Mouse (Mus musculus) adrenal gland, postnatal 36 days (tissue): Measurements from ENCODE around the gene Ccl9. TPM values are rescaled to one million over a fixed set of nuclear protein-coding genes. Genes with fewer than 3 reads are reported as not detected.

Experiments used
- DNase-seq, 2 experiments: peaks; one replicate each; pipeline ENCODE4 v3.0.0; 2021; ENCODE audit warnings: mixed read lengths in 1 of 2
- long read RNA-seq, 2 experiments: library from polyadenylated mRNA; stranded (forward); transcript quantifications; one replicate each; pipeline ENCODE4 v2.0.0; 2021; ENCODE audit warnings: borderline sequencing depth in 2 of 2
- total RNA-seq, 2 experiments: library from RNA; stranded (reverse); gene quantifications; 2 replicates each; pipeline ENCODE4 v1.2.3; 2021

The Ccl9 gene
- 10 to 100 TPM in 1 of 2 experiments, 1 to 10 TPM in 1; 4.7 to 13.1 TPM for total RNA-seq
- long read RNA-seq, experiment 1, partial matches to known transcripts: 0 of 4 reads
- long read RNA-seq, experiment 1, other reads (novel, unspliced or antisense): 0 of 4 reads
- long read RNA-seq, experiment 2, partial matches to known transcripts: 0 of 1 reads
- long read RNA-seq, experiment 2, other reads (novel, unspliced or antisense): 0 of 1 reads

DNA sequence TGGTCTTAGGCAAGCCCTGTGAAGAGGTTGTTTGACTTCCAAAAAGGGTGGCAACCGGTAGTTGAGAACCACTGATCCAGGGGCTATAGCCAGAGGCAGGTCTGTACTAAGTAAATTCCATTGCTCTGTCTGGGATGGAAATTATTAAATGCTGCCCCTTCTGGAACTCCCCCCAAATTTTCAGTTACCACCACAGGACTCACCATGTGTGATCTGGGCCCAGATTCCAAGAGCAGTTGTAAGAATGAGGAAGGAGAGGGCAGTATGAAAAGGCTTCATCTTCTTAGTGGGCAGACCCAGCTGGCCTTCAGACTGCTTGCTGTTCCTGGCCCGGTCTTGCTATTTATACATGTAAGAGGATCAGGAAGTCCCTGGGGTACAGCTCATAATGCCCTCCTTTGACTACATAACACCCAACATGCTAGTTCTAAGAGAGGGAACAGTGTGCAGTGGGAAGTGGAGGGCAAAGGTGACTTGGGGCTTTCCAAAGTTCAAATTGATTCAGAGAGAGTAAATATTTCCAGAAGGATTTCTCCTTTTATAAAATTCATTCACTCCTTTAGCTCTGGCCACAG is at the start of gene Ccl9:
Gene Ccl9 (minus strand): TSS at position 451 of the 575 bp plus-strand sequence.
- DNase-seq: no peak

DNA sequence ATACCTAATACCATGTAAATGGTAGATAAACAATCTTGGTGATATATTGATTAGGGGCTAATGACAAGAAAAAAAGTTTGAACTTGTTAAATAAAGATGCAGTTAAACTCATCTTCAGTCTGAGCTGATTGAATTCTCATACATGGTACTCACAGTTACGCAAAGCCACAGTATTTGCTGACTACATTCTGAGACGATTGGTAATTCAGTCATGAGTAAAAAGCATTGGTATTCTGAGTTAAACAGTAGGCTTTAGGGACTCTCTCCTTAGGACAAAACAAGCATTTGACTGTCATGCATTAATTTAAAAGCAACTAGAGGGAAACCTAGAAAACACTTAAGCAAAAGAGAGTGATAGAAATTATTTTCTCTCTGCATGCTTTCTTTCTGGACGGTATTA is 45.1 kb upstream of the Ccl9 start:
- DNase-seq: no peak

DNA sequence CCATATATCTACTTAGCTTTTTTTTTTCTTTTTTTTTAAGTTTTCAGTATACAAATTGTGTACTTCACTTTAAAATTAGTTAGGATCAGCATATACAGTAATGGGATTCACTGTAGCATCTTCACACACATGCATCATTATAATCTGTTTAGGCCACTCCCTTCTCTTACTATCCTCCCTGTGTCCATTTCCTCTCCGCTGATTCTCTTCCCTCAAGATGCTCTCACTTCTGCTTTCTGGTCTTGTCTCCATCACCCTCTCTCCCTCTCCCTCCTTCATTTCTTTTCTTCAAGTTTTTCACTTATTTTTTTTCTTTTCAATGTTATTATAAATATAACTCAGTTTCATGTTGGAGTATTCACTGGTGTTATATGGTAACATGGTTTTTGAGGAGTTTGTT is 40.6 kb upstream of the Ccl9 start:
- no peak for DNase-seq

DNA sequence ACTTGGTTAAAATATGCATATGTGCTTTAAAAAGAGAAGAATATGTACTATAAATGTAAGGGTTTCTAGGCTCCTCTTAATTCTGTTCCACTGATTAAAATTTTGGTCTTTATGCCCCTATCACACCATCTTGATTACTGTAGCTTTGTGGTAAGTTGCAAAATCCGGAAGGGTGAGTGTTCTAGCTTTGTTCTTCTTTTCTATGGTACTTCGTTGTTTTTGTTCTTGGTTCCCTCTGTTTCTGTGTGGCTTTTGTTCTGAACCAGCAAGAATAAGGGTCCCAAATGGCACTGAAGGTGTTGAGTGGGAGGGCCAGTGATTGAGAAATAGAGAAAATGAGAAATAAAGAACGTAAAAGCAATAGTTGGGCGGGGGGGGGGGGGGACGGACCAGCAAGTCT is 39.8 kb upstream of the Ccl9 start:
- DNase-seq: no peak

DNA sequence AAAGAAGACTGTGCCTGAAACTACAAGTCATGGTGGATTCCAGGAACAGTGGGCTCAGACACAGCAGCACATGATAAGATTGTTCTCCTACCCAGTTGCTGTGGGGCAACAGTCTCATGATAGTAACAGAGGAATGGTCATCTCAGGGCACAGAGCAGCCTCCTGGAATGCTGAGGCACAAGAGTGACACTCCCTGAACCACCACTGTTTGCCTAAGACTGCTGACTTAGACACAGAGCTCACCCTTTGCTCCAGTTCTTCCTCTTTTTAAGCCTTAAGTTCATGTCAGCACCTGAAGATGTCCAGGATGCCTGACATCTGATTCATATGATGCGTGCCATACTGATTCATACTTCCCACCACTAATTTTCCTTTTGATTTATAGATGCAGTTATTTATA is 38.1 kb upstream of the Ccl9 start:
- no peak for DNase-seq

DNA sequence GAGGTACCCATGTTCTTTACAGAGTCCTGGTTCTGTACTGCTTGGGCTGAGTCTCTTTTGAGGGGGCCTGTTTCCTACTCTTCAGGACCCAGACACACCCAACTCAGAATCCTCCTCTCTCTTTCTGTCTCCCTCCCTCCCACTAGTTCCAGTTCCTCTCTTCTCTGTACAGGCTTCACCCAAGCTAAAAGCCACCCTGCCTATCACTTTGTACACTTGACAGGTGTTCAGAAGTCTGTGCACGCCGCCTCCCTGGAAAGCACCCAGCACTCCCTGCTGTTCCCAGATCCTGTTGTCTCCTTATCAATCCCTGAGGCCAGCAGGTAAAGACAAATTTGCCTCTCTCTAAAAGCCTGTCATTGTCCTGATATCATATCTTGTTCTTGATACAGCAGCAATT is 32.5 kb upstream of the Ccl9 start:
- no peak for DNase-seq

DNA sequence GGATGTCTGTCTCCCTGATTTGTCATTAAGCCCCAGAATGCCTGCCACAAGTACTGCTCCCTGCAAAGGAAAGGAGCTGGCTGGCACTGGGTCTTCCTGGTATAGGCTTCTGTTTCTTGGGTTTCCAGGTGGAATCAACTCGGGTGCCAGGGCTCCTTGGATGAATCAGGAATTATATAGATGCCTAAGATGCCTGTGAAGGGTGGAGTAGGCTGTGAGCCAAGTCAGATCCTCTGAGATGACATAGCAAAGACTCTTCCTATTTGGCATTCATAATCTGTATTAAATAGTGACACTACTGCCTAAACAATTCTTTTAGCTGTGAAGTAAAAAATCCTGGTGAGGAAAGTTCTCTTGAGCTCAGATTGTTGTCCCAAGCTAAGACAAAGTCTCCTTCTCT is 28.0 kb upstream of the Ccl9 start:
- no peak for DNase-seq

DNA sequence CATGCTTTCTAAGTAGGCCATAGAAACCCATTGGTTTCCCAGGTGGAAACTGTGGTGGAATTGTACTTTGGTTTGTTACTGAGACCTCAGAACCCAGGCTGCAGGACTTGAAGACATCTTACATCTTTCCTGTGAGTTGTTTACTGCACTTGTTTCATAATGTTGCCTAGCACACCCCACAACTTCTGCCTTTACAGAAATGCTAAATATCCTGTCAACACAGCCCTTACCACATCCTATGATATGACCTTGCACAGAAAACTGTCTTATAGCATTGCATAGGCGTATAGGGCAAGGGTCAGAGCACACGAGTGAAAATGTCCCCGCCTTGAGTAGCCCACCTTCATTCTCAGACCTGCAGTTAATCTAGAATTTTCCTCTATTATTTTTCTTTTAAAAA is 27.1 kb upstream of the Ccl9 start:
- DNase-seq: no peak

DNA sequence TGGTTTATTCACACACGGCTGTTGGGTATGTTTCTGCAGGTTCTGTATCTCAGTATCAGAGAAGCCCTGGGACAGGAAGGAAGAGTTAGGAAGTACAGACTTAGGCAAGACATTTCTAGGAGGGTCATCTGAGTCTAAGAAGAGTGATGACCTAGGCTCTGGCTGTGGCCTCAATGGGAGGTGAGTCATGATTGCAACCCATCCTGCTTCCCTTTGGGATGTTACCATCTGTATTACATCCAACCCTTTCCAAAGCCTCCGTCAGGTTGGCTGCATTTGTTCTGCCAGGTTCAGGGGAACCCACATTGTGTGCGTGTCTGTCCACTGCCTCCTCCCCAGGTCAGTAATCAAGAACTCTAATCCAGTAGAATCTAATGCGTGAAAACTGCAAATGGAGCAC is 26.3 kb upstream of the Ccl9 start:
- DNase-seq: no peak

DNA sequence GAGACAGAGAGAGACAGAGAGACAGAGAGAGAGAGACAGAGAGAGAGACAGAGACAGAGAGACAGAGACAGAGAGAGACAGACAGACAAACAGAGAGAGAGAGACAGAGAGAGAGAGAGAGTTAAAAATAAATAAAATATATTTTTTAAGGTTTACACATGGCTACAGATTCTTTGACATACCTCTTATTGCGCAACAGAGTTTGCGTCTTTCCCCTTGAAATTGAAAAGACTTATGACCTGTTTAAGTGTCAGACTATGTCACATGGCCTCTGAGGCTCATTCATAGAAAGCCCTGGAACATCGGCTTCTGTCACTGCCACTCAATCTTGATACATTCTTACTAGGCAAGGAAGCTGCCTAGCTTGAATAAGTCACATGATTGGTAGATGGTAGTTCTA is 25.0 kb upstream of the Ccl9 start:
- DNase-seq: no peak

DNA sequence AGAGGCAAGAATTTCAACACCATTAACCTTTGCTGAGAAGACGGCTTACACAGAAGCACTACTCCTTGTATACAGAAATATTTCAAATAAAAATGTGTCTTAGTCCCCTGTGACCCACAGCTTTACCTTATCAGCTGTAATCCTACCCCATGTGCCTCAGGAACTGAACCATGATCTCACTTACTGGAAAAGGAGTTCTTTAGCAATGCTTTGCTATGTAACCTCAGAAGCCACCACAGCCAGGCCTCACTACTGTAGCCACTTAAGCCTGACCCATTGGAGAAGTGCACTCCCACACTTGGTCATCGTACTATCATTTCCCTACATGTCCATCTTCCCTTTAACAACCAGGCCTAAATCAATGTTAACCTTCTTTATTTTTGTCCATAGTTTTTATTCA is 22.1 kb upstream of the Ccl9 start:
- no peak for DNase-seq

DNA sequence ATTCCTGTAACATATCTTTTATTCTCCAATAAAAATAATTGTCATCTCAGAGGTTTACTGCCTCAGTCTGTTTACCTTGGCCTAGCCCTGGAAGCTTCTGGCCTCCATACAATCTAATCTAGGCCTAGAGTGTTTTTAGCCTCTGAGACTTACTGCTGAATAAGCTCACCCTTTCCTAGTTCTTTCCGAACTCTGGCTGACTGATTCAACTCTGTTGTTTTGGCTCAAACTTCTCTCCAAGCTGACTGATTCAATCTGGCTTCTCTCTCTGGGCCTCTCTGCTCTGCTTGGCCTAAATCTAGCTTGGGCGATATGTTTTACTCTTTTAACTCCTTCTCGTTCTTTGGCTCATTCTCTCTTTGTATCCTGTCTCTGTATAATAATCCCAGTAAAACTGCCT is 20.6 kb upstream of the Ccl9 start:
- DNase-seq: no peak

DNA sequence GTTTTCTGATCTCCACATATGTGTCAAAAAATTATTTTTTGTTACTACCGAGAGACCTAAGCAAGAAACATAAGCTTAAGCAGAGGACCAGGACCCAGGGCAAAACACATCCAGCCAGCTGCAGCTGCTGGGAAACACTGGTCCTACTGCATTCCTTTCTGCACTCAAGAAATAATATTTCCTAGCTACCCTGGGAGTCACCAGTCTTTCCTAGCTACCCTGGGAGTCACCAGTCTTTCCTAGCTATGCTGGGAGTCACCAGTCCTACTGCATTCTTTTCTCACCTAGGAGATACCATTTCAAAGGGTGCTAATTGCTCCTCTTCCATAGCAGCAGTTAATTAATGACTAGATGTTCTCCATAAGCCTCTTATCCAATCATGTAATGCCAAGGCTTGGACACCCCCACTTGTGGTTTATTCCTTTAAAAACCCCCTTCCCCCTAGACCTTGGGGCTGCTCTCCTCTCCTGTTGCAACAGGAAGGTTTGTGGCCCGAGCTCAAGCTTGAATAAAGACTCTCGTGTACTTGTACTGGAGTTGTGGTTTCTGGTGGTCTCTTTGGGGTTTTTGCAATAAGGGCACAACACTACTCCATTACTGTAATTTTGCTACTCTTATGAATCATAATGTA is 19.9 kb upstream of the Ccl9 start:
- no peak for DNase-seq

DNA sequence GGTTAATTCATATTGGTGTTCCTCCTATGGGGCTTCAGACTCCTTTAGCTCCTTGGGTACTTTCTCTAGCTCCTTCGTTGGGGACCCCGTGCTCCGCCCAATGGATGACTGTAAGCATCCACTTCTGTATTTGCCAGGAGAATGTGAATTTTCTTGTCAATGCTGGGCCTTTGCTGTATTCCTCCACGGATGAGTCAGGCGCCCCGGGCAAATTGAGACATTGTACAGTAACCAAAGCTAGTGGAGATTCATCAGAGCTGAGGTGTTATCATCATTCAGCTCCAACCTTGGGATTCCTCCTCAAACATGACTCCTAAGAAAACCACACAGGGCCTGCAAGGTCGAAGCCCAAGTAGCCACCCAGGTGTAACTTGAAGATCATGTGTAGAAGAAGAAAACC is 19.4 kb upstream of the Ccl9 start:
- no peak for DNase-seq

DNA sequence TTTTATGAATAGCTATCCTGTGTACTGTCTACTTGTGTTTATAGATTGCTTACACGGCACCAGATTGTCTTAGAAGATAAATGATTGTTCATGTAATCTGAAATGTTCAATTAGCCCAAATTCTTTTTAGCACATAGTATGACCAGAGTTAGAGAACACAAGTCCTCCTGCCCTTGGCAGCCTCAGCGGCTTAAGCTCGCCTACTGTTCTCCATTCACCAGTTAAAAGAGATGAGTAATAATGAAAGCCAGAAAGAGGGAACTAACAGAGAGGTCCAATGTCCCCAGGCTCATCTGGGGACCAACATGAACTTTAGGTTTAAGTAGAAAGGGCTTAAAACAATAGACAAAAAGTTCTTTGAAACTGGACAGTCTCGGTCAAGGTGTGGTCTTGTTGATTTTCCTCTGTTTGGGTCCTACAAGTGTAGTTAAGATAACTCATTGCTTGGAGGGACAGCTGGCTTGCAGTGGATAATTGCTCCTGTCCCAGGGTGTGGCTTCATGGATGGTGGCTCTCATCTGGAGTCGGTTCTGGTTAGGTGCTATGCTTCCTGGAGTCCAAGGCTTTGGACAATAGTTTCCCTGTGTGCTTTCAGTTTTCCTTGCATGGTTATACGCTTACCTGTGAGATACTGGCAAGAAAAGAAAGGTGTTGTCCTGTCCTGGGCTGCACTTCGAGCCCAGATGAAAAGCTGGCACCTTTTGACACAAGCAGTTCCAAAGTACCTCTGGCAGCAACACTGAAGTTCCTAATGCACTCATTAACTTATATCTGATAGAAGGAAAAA is 17.4 kb upstream of the Ccl9 start:
- no peak for DNase-seq

DNA sequence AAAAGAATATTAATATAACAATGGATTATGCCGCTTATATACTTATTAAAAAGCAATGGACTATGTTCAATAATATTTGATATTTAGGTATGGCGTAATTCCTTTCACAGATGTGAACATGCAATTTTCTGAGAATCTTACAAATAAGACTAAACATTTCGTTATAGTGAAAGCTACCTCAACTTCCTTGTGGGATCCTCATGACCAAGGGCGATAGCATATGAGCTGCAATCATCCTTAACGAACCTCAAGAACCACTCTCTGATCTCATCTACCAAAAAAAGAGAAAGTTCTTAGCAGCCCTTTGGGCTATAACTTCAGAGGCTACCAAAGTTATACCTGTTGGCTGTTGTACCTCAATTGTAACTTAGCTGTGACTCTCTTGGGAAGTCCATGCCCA is 15.0 kb upstream of the Ccl9 start:
- DNase-seq: no peak

DNA sequence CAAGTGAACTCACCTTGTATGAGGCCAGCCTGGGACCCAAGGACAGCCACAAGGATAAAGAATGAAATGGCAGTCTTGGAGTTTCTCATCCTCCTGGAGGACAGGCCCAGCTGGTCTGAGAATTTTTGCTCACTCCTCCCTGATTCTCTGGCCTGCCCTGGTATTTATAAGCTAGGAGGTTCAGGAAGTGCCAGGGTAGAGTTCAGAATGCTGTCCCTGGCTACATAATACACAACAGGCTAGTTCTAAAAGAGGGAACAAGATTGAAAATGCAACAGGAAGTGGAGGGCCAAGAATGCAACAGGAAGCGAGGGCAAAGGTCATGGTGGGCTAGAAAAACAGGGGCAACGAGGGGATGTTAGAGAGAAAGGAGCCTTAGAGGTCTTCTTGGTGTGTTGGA is 14.4 kb upstream of the Ccl9 start, which contains the start of gene Ccl6:
Gene Ccl6 (minus strand): TSS at position 235 of the 400 bp plus-strand sequence.
- DNase-seq: no peak

DNA sequence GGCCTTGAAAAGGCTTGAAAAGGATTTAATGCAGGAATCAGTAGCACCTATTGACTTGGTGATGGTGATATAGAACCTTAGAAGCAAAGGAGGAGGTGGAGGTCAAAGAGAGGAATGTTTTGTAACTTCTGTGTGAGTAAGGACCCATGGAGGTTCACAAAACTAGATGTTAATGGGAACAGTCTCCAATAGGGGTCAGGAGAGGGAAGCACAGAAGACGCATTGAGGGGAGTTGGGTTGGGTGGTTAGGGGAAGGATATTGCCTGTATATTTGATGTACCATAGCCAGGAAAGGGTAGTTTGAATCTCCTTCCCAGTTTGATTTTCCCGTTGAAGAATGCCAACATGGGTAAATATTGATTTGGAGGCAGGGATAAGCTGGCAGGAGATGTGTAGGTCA is 5.8 kb upstream of the Ccl9 start:
- no peak for DNase-seq

DNA sequence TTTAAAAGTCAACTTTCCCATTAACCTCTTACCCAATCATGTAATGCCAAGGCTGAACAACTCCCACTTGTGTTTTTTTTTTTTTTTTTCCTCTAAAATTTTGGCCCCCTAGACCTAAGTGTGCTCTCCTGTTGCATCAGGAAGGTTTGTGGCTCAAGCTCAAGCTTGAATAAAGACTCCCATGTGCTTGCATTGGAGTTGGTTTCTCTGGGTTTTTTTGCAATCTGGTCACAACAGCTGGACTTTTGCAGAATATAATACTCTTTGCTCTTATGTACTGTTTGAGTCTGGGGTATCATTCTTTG is 5.0 kb upstream of the Ccl9 start:
- DNase-seq: no peak

DNA sequence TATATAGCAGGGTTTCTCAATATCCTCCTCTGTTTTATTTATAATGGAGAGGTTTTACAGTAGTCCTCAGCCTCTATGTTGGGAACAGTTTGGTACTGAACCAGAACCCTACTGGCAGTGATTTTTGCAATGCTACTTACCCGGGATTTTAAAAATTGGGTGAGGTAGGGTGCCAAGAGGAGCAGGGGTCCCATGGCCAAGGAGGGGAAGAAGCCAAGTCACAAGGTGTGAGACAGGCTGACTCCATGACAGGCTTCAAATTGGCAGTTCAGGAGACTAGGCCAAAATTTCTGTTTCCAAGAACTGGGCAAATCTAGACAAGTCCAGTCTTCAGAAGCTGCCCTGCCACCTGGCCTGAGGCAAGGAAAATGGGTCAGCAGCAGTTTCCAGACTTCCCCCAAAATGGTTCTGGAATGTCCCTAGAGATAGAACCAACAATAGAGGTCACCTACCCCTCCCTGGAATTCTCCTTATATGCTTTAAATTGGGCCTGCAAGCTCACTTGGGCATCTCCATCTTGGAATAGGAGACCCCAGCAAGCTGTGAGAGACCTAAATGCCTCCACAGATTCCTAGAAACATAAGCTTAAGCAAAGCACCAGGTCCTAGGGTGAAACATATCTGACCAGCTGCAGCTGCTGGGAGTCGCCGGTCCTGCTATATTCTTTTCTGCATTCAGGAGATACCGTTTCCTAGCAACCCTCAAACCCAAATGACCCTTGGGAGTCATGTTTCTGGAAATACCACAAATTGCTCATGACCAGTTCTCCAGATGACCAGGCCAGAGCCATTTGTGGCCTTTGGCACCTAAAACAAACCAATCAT is 4.4 kb upstream of the Ccl9 start:
- DNase-seq: peak; percentile 21 to 22

DNA sequence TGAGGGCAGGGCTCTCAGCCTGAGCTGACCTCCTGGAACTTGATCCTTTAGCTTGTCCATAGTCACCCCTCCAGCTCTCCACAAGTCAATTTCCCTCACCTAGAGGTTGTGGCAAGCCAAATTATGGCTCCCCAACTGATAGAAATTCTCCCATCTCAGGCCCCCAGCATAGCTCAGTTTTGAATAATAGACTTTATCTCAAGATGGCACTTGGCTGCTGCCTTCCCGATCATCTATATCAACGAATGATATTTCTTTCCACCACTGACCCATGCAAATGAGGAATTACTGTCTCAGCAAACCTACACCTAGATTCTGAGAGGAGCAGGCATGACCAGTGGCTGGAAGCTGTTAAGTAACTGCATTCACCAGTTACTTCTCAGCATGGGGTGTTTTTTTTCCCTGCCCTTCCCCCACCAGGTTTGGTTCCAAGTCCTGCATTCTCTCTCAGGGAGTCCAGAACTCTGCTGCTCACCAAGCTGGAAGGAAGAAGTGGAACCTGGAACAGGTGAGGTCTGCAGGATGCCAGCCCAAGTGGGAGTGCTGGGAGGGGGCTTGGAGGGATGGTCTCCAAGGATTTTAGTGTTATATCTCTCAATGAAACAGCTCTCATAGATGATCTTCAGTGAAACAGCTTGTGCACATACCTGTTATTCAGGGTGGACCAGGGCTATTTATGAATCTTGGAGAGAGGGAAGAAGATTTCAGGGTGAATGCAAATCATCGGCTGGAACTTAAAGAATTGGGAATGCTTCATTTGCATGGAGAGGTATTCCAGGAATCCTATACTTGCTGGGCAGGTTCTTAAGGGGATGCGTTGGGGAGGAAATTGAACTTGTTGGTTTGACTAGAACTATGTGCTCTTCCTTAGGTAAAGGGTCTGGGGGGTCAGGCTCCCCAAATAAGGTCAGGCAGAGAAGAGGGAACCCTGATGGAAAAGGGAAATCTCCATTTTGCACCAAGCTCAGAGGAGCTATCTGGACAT is 3.5 kb upstream of the Ccl9 start:
- no peak for DNase-seq
